Mouse (Mus musculus) lung, postnatal 0 days (tissue): Measurements from ENCODE around the gene Far1.

ENCODE experiments used
- CTCF ChIP-seq: IDR thresholded peaks from 2 replicates; pipeline ENCODE4 v1.5.1; 2016; ENCODE audit warnings: antibody characterized with exemption, mild to moderate bottlenecking
- EP300 ChIP-seq: IDR thresholded peaks from 2 replicates; pipeline ENCODE4 v1.6.1; 2016; ENCODE audit warnings: antibody characterized with exemption, mild to moderate bottlenecking, control low read depth

- TF ChIP-seq CTCF (no peak), EP300 (no peak)
These were observed 53.3 kb downstream of the Far1 start for GRCm38 (mm10) chr7:113566892-113567291.
